Mouse (Mus musculus) layer of hippocampus, adult 2 months (tissue): ENCODE measurements around the gene Fmr1. TPM values are rescaled to one million over a fixed set of nuclear protein-coding genes. Genes with fewer than 3 reads are reported as not detected.
"Not testable (repeated sequence)": the region's sequence is repeated elsewhere in the genome, so short reads cannot be mapped to it uniquely, and the experiment has no call there.

ENCODE experiments used
- DNase-seq, 2 experiments: peaks; one replicate each; pipeline ENCODE4 v3.0.0; 2022; ENCODE audit warnings: low spot score in 2 of 2
- H3K27ac ChIP-seq: fragments of 200-600 bp; 2 replicates; pipeline ENCODE4 v1.8.1; 2022
- H3K4me3 ChIP-seq: fragments of 200-600 bp; 2 replicates; pipeline ENCODE4 v1.8.1; 2022; ENCODE audit warnings: mild to moderate bottlenecking
- CTCF ChIP-seq: fragments of 200-600 bp; conservative IDR thresholded peaks from 2 replicates; pipeline ENCODE4 v1.8.1; 2022; ENCODE audit warnings: antibody characterized with exemption, mild to moderate bottlenecking, moderate library complexity
- long read RNA-seq, 2 experiments: library from polyadenylated mRNA; stranded (forward); transcript quantifications; one replicate each; pipeline ENCODE4 v2.0.0; 2021; ENCODE audit warnings: borderline mapping rate in 2 of 2
- total RNA-seq, 2 experiments: library from RNA; stranded (reverse); gene quantifications; 2 replicates each; pipeline ENCODE4 v1.2.3; 2021

The Fmr1 gene
- total RNA-seq: 10 to 100 TPM; 60.2 to 61.7 TPM
- long read RNA-seq, experiment 1, full-length matches to known transcripts: 33 of 64 reads
- long read RNA-seq, experiment 1, partial matches to known transcripts: 1 of 64 reads
- long read RNA-seq, experiment 1, other reads (novel, unspliced or antisense): 30 of 64 reads
- long read RNA-seq, experiment 2, full-length matches to known transcripts: 39 of 76 reads
- long read RNA-seq, experiment 2, partial matches to known transcripts: 4 of 76 reads
- long read RNA-seq, experiment 2, other reads (novel, unspliced or antisense): 33 of 76 reads

- TF ChIP-seq CTCF: no peak
- peak; percentile 93 to 94 for DNase-seq
- Histone ChIP-seq H3K27ac (peak within 1 kb of the TSS; percentile 92), H3K4me3 (peak within 1 kb of the TSS; percentile 71)
Measured at GRCm38 (mm10) chrX:68678333-68678740, at the start of gene Fmr1. Gene Fmr1 (plus strand): TSS chrX:68678541.

GRCm38 (mm10) chrX:68641603-68642002, 36.7 kb upstream of the Fmr1 start:
- peak; percentile 72 for TF ChIP-seq CTCF
- no peak for DNase-seq
- no peak overlapping the region for H3K4me3 ChIP-seq
- no peak overlapping the region for H3K27ac ChIP-seq

GRCm38 (mm10) chrX:68645154-68645919, 33.0 kb upstream of the Fmr1 start:
- Histone ChIP-seq H3K27ac (peak overlapping the region; percentile 43; the same call in 1 of the 2 replicates), H3K4me3 (no peak overlapping the region)
- DNase-seq: peak in 1 of 2 experiments; percentile 13
- TF ChIP-seq CTCF: no peak

- TF ChIP-seq CTCF: no peak
- H3K4me3 ChIP-seq: no peak overlapping the region
- no peak overlapping the region for H3K27ac ChIP-seq
- DNase-seq: no peak
Measured at GRCm38 (mm10) chrX:68677508-68677907, 833 bp upstream of the Fmr1 start.

- H3K27ac ChIP-seq: peak overlapping the region; percentile 92
- DNase-seq: peak in 1 of 2 experiments; percentile 17
- peak overlapping the region; percentile 71 for H3K4me3 ChIP-seq
- TF ChIP-seq CTCF: no peak
Measured at GRCm38 (mm10) chrX:68678815-68679486, 610 bp downstream of the Fmr1 start.

GRCm38 (mm10) chrX:68684706-68685105, 6.4 kb downstream of the Fmr1 start:
- no peak for DNase-seq
- TF ChIP-seq CTCF: no peak
- no peak overlapping the region for H3K27ac ChIP-seq
- no peak overlapping the region for H3K4me3 ChIP-seq

- not testable (repeated sequence) for DNase-seq, H3K4me3 ChIP-seq, H3K27ac ChIP-seq
Measured at GRCm38 (mm10) chrX:68691936-68692335, 13.6 kb downstream of the Fmr1 start.

- no peak overlapping the region for H3K27ac ChIP-seq
- no peak for TF ChIP-seq CTCF
- no peak overlapping the region for H3K4me3 ChIP-seq
- DNase-seq: no peak
Measured at GRCm38 (mm10) chrX:68736902-68737301, 58.6 kb downstream of the Fmr1 start.

- no peak overlapping the region for H3K4me3 ChIP-seq
- DNase-seq: no peak
- no peak for TF ChIP-seq CTCF
- H3K27ac ChIP-seq: no peak overlapping the region
Measured at GRCm38 (mm10) chrX:68740088-68740487, 61.7 kb downstream of the Fmr1 start.

- Histone ChIP-seq H3K27ac (no peak within 1 kb of the TSS), H3K4me3 (no peak within 1 kb of the TSS)
- DNase-seq: no peak
- no peak for TF ChIP-seq CTCF
Measured at GRCm38 (mm10) chrX:68761606-68762005, 83.3 kb downstream of the Fmr1 start, which contains the start of gene Fmr1nb. Gene Fmr1nb (plus strand): TSS chrX:68761839.

Other genes with a start within 250 kb of the Fmr1 start
- gene Fmr1nb, start 83.3 kb downstream of the Fmr1 start, total RNA-seq: not detected
- 1 to 10 TPM; 1.0 to 1.2 TPM for gene Gm14698, start 142.6 kb downstream of the Fmr1 start, total RNA-seq
- not detected for gene Gm6812, start 214.5 kb downstream of the Fmr1 start, total RNA-seq